Mouse (Mus musculus): ENCODE measurements at regions not wholly inside any gene's neighbourhood (a gene's known extent, or its start where the extent isn't known, plus 50 kb on each side); places are given as distances from the start of the nearest gene placed in this dataset.
"Not testable (repeated sequence)": the region's sequence is repeated elsewhere in the genome, so short reads cannot be mapped to it uniquely, and the experiment has no call there.

DNA sequence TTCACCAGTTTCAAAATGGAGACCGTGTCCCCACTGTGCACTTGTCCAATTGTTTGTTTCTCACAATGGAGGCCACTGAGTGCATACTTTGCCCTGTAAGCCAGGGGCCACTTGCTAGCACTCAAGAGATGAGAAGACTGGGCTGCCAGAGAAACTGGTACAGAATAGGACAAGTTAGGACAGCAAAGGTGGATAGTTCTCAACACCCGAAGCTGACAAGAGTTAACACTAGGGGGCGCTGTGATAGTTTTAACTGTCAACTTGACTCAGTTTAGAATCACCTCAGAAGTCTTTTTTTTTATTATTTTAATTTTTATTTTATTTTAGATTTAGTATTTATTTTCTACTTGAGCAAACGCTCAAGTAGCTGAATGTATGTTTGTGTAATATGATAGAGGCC is 188.2 kb upstream of the Asap2 start:
- in situ Hi-C loops (cut with MboI; ENCODE audit: low pct_unique_long_range_greater_than_20kb in 1 of 2, low sequenced_read_pairs in 2 of 2, unreplicated experiment in 1 of 2): not testable (repeated sequence)

GRCm38 (mm10) chr12:20805466-20805865 is 184.8 kb upstream of the Asap2 start:
- in situ Hi-C loops (cut with MboI; ENCODE audit: low pct_unique_long_range_greater_than_20kb in 1 of 2, low sequenced_read_pairs in 2 of 2, unreplicated experiment in 1 of 2): not testable (repeated sequence)

DNA sequence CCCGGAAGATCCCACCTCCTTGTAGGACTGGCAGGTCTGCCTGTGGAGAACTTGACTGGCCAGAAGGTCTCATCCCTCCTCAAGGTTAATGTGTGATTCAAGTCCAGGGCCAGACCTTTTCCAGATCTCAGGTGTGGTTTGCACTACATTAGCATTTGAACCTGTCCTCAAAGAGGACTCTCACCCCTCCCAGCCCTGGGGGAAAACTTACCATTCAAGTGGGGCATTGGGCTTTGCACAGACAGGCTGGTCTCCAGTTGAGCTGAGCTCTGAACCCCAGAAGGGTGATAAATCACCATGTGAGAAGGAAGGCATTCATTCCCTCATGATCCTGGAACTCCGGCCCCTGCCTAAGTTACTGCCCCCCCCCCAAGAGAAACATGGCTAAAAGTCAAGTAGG is 183.6 kb upstream of the Asap2 start:
- in situ Hi-C loops (cut with MboI; ENCODE audit: low pct_unique_long_range_greater_than_20kb in 1 of 2, low sequenced_read_pairs in 2 of 2, unreplicated experiment in 1 of 2): no loop called here

DNA sequence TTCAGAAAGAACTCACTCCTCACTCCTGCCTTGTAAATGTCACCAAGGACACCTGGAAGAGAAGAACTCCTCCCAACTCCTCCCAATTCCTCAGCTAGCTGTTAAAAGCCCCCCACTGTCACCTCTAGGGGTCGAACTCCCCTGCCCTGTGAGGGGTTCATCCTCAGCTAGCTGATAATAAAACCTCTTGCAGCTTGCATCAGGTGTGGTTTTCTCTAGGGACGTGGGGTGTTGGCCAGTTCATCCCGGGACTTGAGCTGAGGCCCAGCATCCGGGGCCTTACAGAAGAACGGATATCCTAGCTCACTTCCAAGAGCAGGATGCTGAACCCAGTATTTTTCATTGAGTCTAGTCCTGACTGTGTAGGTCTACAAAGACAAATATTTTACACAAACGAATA is 176.4 kb upstream of the Asap2 start:
- in situ Hi-C loops (cut with MboI; ENCODE audit: low pct_unique_long_range_greater_than_20kb in 1 of 2, low sequenced_read_pairs in 2 of 2, unreplicated experiment in 1 of 2): not testable (repeated sequence)

DNA sequence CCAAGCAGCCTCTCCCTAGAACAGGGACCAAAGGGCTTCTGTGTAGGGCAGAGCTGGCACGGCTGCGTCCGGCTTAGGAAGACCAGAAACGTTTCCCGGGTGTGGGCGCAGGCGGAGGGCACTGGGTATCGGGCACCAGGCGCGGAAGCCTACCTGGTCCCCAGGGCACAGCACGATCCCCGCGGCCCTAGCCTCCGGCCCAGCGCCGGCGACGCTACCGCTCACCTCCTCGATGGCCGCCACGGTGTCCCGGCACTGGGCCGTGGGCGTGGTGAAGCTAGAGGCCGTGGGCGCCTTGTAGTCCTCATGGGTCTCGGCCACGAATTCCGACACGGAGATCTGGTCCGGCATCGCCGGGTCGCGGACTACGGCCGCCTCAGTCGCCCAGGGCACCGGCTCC is 175.1 kb upstream of the Asap2 start:
- in situ Hi-C loops (cut with MboI; ENCODE audit: low pct_unique_long_range_greater_than_20kb in 1 of 2, low sequenced_read_pairs in 2 of 2, unreplicated experiment in 1 of 2): not testable (repeated sequence)

GRCm38 (mm10) chr12:20815599-20815998 is 174.7 kb upstream of the Asap2 start:
- in situ Hi-C loops (cut with MboI; ENCODE audit: low pct_unique_long_range_greater_than_20kb in 1 of 2, low sequenced_read_pairs in 2 of 2, unreplicated experiment in 1 of 2): no loop called here

DNA sequence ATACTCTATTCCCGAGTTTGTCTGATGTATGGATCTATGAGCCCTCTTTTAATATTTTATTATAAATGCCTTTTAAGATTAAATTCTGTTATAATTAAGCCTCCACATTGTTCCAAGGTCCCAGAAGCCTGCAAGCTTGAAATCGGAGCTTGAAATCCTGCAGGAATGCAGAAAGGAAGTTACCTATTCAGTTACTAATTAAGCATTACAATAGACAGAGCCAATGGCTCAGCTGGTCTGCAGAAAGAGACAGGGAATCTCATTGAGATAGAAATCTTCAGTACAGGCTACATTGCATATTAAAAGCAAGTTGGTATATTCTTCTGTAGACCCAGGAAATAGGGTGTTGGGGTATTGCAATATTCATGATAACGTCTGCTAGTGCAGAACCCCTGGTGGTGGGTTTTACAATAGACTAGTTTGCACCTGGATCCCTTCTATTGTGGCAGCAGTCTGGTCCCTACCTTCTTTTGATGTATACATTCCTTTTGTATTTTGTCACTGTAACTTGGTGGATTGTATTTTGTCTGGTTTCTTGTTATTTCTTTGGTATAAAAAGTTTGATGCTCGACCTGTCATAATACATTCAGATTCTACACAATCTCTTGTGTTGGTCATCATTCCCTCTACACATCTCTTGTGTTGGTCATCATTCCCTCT is 146.5 kb upstream of the Asap2 start:
- in situ Hi-C loops (cut with MboI; ENCODE audit: low pct_unique_long_range_greater_than_20kb in 1 of 2, low sequenced_read_pairs in 2 of 2, unreplicated experiment in 1 of 2): not testable (repeated sequence)

GRCm38 (mm10) chr12:20844873-20845272 is 145.4 kb upstream of the Asap2 start:
- in situ Hi-C loops (cut with MboI; ENCODE audit: low pct_unique_long_range_greater_than_20kb in 1 of 2, low sequenced_read_pairs in 2 of 2, unreplicated experiment in 1 of 2): not testable (repeated sequence)

DNA sequence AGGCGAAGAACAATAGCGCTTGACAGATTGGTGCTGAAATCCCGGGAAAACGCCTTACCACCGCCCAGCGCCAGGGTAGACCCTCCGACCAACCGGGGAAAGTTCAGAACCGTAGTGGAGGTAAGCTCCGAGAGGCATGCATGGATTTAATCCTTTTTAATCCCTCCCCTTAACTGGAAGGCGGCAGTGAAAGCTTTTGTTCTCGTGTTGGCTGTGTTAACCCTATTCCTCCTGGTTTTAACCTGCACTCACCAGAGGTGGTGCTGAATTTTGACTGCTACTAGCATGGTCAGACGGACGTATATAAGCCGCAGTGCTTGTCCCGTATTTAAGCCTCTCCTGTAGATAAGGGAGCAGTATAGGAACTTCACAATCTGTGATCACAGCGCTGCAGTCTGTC is 145.0 kb upstream of the Asap2 start:
- in situ Hi-C loops (cut with MboI; ENCODE audit: low pct_unique_long_range_greater_than_20kb in 1 of 2, low sequenced_read_pairs in 2 of 2, unreplicated experiment in 1 of 2): no loop called here

DNA sequence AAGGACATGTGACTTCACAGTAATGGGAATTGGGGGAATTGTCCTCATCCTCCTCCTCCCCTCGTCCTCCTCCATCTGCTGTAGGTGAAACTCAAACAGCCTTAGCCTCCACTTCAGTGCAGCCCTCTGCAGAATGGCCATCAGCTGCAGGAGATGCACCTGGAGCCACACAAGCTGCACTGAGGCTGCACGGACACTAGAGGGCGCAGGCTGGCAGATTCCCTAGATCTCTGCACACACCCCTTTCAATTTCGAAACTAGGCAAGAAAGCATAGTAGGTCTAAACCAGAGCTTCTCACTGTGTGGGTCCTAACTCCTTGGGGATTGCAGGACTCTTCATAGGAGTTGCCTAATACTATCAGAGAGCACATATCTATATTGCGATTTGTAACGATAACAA is 106.2 kb upstream of the Asap2 start:
- in situ Hi-C loops (cut with MboI; ENCODE audit: low pct_unique_long_range_greater_than_20kb in 1 of 2, low sequenced_read_pairs in 2 of 2, unreplicated experiment in 1 of 2): not testable (repeated sequence)

DNA sequence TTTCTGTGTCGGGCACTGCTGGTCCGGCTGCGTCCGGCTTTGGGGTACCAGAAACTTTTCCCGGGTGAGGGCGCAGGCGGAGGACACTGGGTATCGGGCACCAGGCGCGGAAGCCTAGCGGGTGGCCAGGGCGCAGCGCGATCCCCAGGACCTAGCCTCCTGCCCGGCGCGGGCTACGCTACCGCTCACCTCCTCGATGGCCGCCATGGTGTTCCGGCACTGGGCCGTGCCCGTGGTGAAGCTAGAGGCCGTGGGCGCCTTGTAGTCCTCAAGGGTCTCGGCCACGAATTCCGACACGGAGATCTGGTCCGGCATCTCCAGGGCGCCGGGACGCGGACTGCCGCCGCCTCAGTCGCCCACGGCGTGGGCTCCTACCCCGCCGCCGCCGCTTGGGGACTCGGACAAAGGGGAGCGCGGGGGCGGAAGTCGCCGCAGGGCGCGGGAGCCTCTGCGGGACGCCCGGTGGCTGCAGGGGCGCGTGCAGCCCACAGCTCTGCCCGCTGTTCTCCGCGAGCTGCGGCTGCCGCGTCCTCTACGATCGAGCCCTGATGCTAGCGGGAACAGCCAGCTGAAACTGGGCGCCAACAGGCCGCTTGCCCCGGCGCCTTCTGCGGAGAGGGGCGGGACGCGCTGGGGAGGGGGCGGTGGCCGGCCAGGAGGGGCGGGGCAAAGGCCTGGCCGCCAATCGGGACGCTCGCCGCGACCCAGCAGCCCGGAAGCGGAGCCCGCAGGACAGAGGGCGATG is 69.4 kb upstream of the Asap2 start:
- in situ Hi-C loops (cut with MboI; ENCODE audit: low pct_unique_long_range_greater_than_20kb in 1 of 2, low sequenced_read_pairs in 2 of 2, unreplicated experiment in 1 of 2): loop anchor here (5.0 to 25.0 kb wide), 2 partner anchors 959 to 969 kb away; partner anchors contain the start of gene Gm21863 (in 2 of the 2)

GRCm38 (mm10) chr12:20921398-20922023 is 68.7 kb upstream of the Asap2 start:
- in situ Hi-C loops (cut with MboI; ENCODE audit: low pct_unique_long_range_greater_than_20kb in 1 of 2, low sequenced_read_pairs in 2 of 2, unreplicated experiment in 1 of 2): loop anchor here (5.0 to 25.0 kb wide), 2 partner anchors 959 to 969 kb away; partner anchors contain the start of gene Gm21863 (in 2 of the 2)

- in situ Hi-C loops (cut with MboI; ENCODE audit: low pct_unique_long_range_greater_than_20kb in 1 of 2, low sequenced_read_pairs in 2 of 2, unreplicated experiment in 1 of 2): not testable (repeated sequence)
These were observed 61.3 kb upstream of the Asap2 start for GRCm38 (mm10) chr12:20928966-20929365.
